Mouse (Mus musculus): Measurements from ENCODE around the gene Celf2.

DNA sequence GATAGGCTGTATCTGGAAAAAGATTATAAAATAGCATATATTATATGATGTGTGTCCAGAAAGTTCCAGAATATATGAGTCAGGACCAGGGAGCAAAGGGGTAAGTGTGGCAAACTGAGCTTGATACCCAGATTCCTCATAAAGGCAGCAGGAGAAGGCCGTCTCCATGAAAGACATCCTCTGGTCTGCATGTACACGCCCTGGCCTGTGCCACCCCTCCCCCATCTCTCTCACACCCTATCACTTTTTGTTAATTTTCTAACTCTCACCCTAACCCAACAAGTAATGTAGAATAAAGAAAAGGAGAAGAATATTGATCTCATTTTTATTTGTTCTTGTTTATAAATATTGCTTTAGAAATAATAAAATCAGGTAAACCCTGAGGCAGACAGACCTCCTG lies 430.0 kb downstream of the Celf2 start:
- TF ChIP-seq CTCF (IDR thresholded peaks at IDR 0.05; ENCODE audit: control insufficient read depth, insufficient read depth, low read length) = no peak
- no peak for TF ChIP-seq POLR2A (IDR thresholded peaks at IDR 0.05; ENCODE audit: borderline replicate concordance, control insufficient read depth, low read depth, low read length)
